Mouse (Mus musculus) kidney, adult 11 months (tissue): ENCODE data around the gene Cfap45.

ENCODE experiments used
- DNase-seq: peaks from one replicate; pipeline ENCODE4 v3.0.0; 2022

Cfap45 gene

DNA sequence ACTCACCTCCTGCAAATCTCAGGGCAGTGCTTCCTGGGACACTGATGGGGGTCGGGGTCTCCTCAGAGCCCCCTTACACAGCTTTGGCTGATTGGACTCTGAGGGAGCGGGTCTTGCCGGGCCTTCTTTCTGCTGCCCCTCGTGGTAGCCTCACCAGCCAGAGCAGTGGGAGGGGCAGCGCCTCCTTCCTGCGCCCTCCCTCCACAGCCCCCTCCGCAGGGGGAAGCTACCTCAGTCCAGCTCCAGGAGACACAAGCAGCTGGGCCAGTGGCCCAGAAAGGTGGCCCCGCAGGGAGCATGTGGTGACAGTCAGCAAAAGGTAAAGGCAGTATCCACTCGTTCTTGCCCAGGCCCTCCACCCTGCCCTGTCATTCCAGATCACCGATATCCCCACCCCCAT is 23.2 kb upstream of the Cfap45 start:
- DNase-seq = no peak

DNA sequence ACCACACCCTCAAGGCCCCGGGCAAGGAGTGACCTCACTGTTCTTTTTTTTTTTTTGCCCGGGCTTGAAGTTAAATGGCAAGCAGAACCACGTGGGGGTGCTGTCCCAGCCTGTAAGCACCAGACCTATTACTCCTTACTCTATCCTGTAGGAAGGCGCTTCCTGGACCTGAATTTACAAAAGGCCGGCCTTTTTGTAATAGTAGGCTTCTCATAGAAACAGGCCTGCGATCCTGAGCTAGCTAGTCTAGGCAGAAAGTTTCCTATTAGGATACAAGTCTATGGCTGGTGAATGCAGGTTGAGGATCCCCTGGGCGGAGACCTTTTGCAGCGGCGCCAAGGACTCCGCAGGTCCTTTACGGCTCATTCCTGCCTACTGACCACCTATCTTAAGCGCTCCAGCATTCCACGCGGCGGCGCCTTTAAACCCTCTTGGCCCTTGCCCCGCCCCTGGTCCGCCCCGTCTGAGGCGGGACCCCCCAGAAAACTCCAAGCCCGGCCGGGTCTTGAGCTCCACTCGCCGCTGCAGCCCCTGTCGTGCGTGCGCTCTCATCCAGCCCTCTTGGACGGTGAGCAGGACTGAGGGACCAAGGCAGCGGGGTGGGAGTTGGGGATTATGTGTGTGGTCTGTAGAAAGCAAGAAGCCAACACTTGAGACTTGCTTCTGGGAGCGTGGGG is 20.7 kb upstream of the Cfap45 start, which contains the start of gene Tagln2:
Tagln2 (plus strand) TSS at position 283 of the 677 bp plus-strand sequence.
- DNase-seq = peak; percentile 90

DNA sequence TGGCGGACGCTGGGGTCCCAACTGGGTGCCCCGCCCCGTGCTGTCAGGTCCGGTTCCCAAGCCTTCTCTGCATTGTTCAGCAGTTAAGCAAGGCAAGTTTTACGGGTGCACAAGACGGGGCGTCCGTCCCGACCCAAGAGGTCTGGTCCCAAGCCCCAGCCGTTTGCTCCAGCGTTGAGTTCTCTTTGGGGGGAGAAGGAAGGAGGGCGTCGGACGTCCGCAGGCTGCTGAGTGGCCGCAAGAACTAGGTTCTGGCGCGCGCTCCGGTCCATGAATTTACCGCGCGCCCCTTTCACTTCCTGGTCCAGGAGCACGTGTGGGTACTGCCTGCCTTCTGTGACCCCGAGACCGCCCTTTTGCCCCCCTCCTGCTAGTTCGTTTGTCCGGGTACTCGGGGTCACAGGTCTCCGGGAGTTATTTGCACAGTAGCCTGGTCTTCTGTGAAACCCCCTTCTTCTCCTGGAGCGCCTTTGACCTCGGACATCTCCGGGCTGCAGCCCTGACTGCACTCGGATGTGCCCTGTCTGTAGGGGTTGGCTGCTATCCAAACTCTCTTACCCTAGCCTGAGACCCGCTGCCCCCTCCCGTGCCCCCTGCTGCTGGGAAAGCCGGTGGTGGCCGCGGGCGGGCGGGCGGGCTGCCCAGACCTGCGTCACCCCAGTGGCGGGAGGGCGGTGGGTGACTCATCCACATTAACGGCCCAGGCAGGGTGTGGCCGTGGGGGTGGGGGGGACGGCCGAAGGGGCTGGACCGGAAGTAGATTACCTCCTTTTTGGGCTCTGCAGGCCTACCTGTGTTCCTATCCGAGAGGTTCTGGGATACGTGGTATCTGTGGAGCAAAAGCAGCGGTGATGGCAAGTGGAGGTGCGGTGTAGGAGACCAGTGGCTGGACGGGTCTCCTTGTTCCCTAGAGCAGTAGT is 19.9 kb upstream of the Cfap45 start:
- peak; percentile 84 for DNase-seq

DNA sequence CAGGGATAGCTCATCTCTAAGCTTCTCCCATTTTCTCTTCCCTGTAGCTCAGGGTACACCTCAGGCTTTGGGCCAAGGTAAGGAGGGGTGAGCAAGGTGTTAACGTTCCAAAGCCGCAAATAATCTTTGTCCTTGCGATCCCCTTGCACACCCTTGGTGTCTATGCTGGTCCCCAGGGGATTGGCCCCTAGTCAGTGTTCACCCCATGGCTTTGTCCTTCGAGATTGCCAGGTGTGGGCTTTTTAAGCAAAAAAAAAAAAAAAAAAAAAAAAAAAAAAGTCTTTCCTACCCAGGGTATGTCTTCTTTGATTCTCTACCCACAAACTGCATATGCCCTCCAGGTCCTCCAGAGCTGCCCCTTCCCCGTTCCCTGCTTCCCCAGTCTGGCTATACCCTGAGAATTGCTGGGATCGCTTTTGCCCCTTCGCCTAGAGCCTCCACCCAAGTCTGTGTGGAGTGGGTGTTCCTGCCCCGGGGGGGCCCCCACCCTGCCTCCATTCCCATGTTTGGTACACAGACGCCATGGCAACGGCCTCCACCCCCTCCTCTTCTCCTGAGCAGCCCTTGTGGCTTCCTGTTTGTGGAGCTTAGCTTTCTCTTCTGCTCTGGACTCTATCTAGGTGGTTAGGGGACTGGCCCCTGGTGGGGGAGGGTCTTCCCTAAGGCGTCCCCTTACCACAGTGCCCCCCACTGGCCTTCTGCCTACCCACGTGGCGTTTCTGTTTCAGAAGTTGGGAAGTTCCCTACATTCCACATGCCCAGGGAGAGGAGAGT is 19.0 kb upstream of the Cfap45 start:
- DNase-seq = peak; percentile 67

DNA sequence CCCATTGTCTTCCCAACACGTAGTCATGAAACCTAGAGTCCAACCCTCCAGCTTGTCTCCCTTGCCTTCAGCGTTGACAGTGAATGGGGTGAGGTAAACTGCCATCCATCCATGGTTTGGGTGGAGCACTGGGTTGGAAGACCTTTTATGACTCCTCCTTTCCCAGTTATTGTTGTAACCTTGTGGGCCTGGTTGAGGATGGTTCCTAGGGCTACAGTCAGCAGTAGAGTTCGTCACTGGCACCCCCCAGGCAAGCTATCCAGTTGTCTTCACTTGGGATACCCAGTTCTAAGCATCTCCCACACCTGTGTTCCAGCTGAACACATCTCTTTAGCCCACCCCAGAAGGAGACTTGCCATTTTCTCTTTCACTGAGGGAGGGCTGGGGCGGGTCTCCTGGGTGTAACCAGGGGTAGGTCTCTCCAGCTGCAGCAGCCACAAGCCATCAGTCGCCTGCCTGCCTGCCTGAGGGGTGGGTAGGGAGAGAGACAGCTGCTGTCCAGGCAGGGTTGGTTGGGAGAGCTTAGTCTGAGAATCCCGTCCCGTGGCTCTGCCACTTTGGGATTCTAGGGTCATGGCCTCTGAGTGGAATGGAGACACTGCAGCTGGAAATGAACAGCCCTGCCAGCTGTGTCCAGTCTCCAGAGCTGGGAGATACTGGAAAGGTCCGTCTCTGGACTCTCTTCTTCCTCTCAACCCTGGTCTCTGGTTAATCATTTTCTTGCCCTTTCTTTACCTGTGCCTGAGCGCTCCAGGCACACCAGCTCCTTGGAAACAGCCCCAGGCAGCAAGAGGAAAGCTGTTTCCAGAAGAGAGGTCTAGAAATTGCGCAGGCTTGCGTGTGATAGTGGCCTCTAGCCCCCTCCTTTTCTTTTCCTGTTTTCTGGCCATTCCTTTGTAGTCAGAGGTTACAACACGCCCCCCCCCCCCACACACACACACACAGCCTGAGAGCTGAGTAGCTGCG is 18.2 kb upstream of the Cfap45 start:
- DNase-seq = peak; percentile 69

DNA sequence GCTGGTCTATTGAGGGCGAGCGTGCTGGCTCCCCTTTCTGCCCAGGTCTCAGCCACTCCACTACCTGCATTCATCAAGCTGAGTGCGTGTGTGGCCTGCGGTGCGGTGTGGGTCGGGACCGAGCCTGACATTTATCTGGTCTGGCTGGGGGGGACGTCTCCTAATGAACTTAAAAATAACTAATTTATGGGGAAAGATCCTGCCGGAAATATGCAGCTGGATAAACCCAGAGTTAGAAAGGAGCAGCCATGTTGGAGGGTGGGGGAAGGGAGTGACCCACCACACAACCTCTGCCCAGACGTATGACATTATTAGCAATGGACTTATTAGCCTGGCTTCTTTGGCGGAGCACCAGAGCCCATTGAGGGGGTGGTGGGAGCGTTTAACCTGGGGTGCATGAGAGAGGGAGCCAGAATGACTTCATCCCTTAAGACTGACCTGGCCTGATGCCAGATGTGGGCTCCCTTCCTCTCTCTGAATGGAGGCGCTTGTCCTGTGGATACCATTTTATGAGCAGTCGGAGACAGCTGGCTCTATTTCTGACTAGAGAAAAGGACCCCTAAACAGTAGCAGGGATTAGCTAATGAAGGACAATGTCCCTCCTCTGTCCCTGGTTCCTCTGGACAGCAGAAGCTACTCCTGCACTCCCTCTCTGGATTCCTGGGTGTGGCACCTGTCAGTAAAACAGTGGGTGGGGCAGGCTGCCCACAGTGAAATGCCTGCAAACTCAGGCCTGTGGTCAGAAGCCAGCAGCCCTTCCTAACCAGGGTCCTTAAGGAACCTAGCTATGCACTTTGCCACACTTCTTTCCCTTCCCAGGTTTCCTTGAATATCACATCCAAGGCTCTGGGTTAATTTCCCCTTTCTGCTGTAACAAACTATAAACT is 17.2 kb upstream of the Cfap45 start:
- DNase-seq = no peak

DNA sequence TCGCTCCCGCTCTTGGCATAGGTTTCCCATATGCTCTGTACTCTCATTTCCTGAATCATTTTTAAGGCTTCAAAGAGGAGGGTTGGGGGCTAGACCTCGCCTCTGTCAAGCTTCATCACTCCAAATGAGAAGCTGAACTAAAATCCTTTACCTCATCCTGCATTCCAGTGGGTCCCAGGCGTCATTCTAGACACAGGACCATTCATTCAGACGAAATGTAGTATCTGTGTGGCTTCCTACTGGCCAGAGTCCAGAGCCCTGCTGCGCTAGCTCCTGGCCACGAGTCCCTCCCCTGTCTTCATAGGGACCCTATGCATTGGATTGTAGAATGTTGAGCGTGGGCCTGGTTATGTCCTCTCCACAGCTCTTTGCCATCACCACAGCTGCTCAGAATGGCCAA is 15.8 kb upstream of the Cfap45 start:
- no peak for DNase-seq

DNA sequence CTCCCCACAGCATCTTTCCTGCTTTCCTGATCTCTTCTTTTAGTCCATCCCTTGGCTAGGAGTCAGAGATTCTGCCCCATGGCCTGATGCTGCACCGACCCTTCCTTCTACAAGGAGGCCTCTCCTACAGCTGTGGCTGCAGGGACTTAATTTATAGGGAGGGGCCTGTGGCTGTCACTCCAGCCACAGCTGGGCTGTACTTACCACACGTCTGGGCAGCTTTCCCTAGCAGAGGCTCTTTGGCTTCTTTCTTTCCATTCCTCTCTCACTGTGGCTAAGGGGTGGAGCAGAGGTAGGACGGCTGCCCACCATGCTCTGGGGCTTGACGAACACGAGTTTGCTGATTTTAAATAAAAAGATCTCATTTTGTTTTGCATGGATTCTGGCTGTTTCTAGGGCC is 13.6 kb upstream of the Cfap45 start:
- DNase-seq = no peak

DNA sequence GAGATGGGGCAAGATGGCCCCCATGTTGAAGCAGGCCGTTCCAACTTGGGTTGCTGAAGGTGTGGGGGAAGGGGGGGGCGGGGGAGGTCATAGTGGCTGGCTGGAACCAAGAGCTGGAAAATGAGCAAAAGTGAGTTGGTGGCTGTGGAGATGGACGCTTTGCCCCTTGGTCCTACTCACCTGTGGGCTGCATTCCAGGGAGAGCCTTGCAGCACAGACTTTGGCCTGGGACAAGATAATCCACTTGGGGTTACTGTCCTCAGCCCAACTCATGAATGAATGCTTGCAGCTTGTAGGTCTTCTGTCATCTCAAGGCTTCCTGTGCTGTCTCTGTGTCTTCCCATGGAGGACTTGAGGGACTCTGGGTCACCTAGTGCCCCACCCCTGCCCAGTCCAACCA is 12.9 kb upstream of the Cfap45 start:
- peak; percentile 58 for DNase-seq

DNA sequence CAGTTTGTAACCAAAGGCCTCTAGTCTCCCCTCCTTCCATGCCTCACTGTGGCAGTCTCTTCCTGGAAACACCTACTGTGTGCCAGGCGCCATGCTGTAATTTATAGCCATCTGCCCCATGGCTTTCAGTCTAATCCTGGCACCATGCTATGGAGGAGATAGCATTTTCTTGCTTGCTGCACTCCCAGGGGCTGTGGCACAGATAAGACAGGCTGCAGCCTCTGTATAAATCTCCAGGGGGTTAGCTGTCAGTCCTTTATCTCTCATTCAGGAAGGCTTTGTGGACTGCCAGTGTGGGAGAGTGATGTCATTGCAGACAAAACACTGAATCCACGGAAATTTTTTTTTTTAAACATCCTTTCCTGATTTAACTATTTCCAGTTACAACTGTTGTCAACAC is 12.4 kb upstream of the Cfap45 start:
- no peak for DNase-seq

DNA sequence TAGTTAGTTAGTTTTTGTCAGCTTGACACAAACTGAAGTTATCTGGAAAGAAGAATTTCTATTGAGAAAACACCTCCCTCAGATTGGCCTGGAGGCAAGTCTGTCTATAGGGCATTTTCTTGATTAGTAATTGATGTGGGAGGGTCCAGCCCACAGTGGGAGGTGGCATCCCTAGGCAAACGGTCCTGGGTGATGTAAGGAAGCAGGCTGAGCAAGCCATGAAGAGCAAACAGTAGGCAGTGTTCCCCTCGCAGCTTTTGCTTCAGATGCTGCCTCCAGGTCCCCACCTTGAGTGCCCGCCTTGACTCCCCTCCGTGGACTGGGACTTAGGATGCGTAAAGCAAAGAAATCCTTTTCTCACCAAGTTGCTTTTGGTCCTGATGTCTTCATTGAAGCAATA is 11.4 kb upstream of the Cfap45 start:
- DNase-seq = no peak

DNA sequence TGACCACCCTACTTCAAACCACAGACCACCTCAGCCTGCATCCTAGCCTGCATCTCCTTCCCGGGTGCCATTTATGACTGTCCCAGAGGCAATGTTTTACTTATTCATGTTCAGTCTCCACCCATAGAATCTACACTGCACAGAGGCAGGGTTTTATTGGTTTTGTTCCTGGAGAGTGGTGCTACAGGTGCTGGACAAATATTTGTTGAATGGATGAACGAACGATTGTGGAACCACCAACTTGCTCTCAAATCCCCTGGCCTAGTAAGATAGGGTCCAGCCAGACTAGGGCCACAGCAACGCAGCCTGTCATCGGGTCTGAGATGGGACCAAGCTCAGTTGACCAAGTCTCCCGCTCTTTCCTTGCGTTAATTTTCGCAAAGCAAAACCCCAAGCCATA is 10.6 kb upstream of the Cfap45 start:
- DNase-seq = no peak

DNA sequence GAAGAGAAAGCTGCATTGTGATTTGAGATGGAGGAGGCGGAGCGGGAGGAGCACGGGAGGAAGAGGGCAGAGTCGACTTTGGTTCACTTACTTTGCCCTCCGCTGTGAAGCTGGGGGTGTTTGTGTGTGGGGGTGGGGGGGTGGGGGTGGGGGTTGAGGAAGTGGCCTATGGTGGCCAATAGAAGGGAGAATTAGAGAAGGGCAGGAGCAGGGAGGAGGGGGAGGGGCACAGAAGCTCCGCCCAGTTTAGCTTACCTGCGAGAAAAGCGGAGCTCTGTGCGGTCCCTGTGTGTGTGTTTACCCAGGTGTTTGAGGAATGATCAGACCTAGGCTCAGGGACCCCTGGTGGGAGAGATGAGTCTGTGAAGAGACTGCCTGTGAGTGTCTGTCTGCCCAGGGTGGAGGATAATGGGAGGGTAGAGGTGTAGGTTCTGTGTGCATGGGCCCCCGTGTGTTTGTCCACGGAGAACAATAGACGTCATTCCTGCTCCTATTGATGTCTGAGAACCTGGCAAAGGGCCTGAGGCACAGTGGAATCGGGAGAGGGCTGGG is 10.1 kb upstream of the Cfap45 start:
- peak; percentile 63 for DNase-seq

DNA sequence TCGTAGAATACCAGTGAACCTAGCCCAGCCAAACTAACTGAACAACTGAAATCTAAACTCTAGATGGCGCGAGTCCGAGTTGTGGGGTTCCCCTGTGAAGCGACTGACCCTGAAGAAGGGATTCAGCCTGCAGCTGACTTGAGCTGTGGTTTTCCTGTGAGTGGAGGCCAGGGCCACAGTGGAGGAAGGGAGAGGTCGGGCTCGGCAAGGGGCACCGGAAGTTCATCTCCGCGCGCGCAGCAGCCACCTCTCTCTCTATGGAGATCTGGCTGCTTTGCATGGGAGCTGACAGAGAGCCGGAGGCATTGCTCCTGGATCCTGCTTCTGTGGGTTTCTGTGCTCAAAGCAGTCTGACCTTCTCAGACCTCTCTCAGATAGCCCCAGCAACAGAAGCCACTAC is 7.6 kb upstream of the Cfap45 start:
- DNase-seq = peak; percentile 77

DNA sequence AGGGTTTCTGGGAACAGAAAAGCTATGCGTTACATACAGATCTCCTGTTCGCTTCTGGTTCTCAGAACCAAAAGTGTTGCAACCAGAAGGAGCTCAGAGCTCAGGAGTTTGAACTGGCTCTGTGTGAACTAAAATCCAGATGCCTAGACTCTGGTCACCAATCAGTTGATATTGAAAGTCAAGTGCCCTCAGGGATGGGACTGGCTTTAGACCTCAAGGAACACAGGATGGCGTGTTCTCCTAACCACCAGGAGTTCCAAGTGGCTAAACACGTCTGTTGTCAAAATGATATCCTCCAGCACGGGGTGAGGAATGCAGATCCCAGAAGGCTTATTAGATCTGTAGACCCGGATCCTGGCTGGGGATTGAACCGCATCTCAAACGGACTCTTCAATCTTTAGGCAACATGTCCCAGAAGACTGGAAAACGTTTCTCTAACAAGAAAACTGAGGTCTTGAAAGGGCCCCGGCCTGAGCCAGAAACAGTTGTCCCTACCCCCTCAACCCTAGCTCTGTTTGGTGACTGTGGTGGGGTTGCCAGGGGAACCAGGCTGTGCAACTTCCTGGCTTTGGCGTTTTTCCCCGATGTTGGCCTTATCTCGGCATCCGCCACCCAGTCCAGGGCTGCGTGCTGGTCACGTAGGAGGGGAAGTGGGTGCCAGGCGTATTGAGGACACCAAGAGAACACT is 6.9 kb upstream of the Cfap45 start:
- peak; percentile 53 for DNase-seq

DNA sequence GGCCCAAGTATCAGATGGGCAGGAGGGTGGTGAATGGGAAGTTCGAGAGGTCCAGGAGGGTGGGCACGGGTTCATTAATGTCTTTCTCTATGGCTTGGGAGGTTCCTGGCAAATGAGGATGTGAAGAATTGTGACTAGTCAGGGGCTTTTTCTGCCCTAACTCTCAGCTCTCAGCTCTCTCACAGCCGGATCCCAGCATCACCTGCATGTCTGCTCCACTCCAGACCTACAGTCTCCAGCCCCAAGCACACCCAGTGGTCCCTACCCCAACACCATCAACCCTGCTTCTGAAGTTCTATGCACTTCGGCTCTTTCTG is 6.4 kb upstream of the Cfap45 start:
- DNase-seq = no peak

DNA sequence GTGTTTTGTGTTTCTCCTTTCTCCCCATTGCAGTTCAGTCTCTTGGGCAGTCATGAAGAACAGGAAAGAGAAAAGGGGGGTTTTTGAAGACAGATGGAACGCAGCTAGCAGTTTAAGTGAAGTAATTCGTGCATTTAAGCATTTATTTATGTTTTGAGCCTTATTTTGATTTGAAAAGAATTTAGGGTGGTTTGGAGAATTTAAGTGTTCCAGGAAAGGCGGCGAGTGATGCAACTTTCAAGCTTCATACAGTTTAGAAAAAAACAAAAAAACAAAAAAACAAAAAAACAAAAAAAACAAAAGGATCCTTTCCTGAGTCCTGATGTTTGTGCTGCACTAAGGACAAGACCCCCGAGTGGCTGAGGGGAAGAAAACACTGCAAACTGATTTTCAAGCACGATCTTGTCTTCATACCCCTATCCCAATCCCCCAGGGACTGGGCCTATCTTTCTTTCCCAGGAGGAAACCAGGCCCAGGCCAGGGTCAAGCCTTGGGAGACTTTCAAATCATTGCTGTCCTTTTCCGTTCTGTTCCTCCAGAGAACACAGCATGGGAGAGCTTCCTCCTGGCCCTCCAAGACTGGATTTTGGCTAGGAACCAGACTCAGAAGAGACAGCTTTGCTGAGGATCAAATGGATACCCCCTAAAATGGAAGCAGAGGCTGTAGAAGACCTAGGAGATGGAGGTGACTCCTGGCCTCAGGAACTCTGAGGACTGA is 5.9 kb upstream of the Cfap45 start:
- no peak for DNase-seq

DNA sequence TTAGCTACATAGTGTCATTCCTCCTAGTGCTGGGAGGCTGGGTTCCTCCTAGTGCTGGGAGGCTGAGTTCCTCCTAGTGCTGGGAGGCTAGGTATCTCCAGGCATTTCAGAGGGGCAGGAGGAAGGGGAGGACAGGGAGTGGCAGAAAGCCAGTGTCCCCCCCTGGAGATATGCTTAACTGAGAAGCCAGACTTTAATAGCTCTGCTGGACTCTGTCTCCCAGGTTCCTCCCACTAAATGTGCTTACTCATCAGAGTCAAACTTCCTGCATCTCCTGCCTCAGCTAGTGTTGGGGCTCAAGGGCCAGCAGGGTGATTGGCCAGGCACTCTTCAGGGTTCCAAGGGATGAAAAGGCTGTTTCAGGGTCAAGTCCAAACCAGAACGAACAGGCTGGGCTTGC is 5.2 kb upstream of the Cfap45 start:
- DNase-seq = peak; percentile 72

DNA sequence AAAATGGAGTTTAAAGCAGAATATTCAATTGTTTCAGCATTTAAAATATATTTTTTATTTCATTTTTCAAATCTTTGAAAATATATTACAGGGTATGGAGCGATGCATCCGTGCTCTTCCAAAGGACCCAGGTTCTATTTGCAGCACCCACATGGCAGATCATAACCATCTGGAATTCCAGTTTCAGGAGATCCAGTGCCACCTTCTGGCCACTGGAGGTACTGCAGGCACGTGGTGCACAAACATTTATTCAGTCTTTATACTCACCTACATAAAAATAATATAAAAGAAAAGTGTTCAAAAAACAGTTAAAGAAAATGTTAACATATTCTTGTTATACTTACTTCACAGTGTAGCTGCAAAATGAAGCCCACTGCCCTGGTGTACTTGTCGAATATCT is 2.6 kb upstream of the Cfap45 start:
- no peak for DNase-seq

DNA sequence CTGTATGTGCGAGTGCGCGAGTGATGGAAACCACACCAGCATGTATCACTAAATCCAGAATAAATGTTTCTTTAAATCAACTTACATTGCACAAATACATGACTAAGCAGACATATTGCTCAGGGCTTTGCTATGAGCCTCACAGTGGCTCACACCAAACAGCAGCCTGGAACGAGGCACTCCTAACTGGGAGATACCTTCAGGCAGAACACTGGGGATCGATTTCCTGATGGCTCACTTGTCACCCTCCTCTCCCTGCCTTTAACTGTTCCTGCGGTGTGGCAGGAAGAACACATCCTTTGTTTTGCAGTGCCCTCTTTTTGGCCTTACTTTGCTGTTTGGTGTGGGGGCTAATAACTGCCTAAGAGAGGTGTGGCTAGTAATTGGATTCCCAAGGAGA is 957 bp upstream of the Cfap45 start:
- no peak for DNase-seq
